Mouse (Mus musculus): ENCODE measurements at regions not wholly inside any gene's neighbourhood (a gene's known extent, or its start where the extent isn't known, plus 50 kb on each side); places are given as distances from the start of the nearest gene placed in this dataset.
A peak's percentile ranks its signal among the peaks of the same experiment; 100 is the strongest.

GRCm38 (mm10) chr7:37333451-37333850, 440.0 kb downstream of the Zfp536 start:
- Histone ChIP-seq H3K9me3 (ENCODE audit: low read length) (no peaks in the 10 kb centered on the region), H3K36me3 (ENCODE audit: insufficient read depth, low read length) (no peaks in the 10 kb centered on the region), H3K27me3 (ENCODE audit: insufficient read depth, low read length) (peaks cover 20% of the 10 kb centered on the region), H3K4me2 (replicated peaks; ENCODE audit: low read depth, low read length) (no peak overlapping the region), H3K4me1 (ENCODE audit: insufficient read depth, low read length) (peaks cover 33% of the 10 kb centered on the region), H3K4me3 (ENCODE audit: low read length) (no peak overlapping the region), H3K9ac (replicated peaks; ENCODE audit: low read length) (no peak overlapping the region), H3K27ac (ENCODE audit: low read length) (no peak overlapping the region)
- no peak for ATAC-seq (ENCODE audit: low FRiP score, low TSS enrichment)
- WGBS, result 43% methylated on average over 16 of the region's 16 CpGs

- Histone ChIP-seq H3K4me2 (replicated peaks; ENCODE audit: low read depth, low read length) (no peak overlapping the region), H3K36me3 (ENCODE audit: insufficient read depth, low read length) (no peaks in the 10 kb centered on the region), H3K27ac (ENCODE audit: low read length) (no peak overlapping the region), H3K9ac (replicated peaks; ENCODE audit: low read length) (no peak overlapping the region), H3K4me1 (ENCODE audit: insufficient read depth, low read length) (peaks cover 34% of the 10 kb centered on the region), H3K4me3 (ENCODE audit: low read length) (no peak overlapping the region), H3K9me3 (ENCODE audit: low read length) (no peaks in the 10 kb centered on the region), H3K27me3 (ENCODE audit: insufficient read depth, low read length) (peaks cover 28% of the 10 kb centered on the region)
- ATAC-seq (ENCODE audit: low FRiP score, low TSS enrichment), result no peak
- WGBS, result 70% methylated on average over 7 of the region's 7 CpGs
These were observed 438.2 kb downstream of the Zfp536 start for GRCm38 (mm10) chr7:37335212-37335611.

GRCm38 (mm10) chr7:37336171-37336850, 437.1 kb downstream of the Zfp536 start:
- H3K4me3 ChIP-seq (ENCODE audit: low read length), result peak overlapping the region; percentile 51
- H3K4me2 ChIP-seq (replicated peaks; ENCODE audit: low read depth, low read length), result peak overlapping the region; percentile 82
- H3K27ac ChIP-seq (ENCODE audit: low read length), result no peak overlapping the region
- ATAC-seq (ENCODE audit: low FRiP score, low TSS enrichment), result no peak
- H3K4me1 ChIP-seq (ENCODE audit: insufficient read depth, low read length), result peaks cover 34% of the 10 kb centered on the region
- no peaks in the 10 kb centered on the region for H3K36me3 ChIP-seq (ENCODE audit: insufficient read depth, low read length)
- WGBS, result 19% methylated on average over 12 of the region's 12 CpGs
- H3K9me3 ChIP-seq (ENCODE audit: low read length), result no peaks in the 10 kb centered on the region
- peak overlapping the region; percentile 60 for H3K9ac ChIP-seq (replicated peaks; ENCODE audit: low read length)
- peaks cover 32% of the 10 kb centered on the region for H3K27me3 ChIP-seq (ENCODE audit: insufficient read depth, low read length)

GRCm38 (mm10) chr7:37336851-37337531, 436.4 kb downstream of the Zfp536 start:
- Histone ChIP-seq H3K36me3 (ENCODE audit: insufficient read depth, low read length) (no peaks in the 10 kb centered on the region), H3K4me1 (ENCODE audit: insufficient read depth, low read length) (peaks cover 34% of the 10 kb centered on the region), H3K4me3 (ENCODE audit: low read length) (peak overlapping the region; percentile 51), H3K4me2 (replicated peaks; ENCODE audit: low read depth, low read length) (peak overlapping the region; percentile 82), H3K9ac (replicated peaks; ENCODE audit: low read length) (peak overlapping the region; percentile 60), H3K9me3 (ENCODE audit: low read length) (no peaks in the 10 kb centered on the region), H3K27me3 (ENCODE audit: insufficient read depth, low read length) (peaks cover 35% of the 10 kb centered on the region), H3K27ac (ENCODE audit: low read length) (no peak overlapping the region)
- ATAC-seq (ENCODE audit: low FRiP score, low TSS enrichment), result no peak
- 6% methylated on average over 28 of the region's 28 CpGs for WGBS

GRCm38 (mm10) chr7:37337616-37338015, 435.8 kb downstream of the Zfp536 start:
- ATAC-seq (ENCODE audit: low FRiP score, low TSS enrichment), result no peak
- Histone ChIP-seq H3K36me3 (ENCODE audit: insufficient read depth, low read length) (no peaks in the 10 kb centered on the region), H3K9me3 (ENCODE audit: low read length) (no peaks in the 10 kb centered on the region), H3K4me1 (ENCODE audit: insufficient read depth, low read length) (peaks cover 35% of the 10 kb centered on the region), H3K4me3 (ENCODE audit: low read length) (peak overlapping the region; percentile 51), H3K27ac (ENCODE audit: low read length) (no peak overlapping the region), H3K4me2 (replicated peaks; ENCODE audit: low read depth, low read length) (peak overlapping the region; percentile 82; the same call in 1 of the 2 replicates), H3K27me3 (ENCODE audit: insufficient read depth, low read length) (peaks cover 38% of the 10 kb centered on the region), H3K9ac (replicated peaks; ENCODE audit: low read length) (peak overlapping the region; percentile 60; the same call in 1 of the 2 replicates)
- 41% methylated on average over 11 of the region's 11 CpGs for WGBS

GRCm38 (mm10) chr7:37338067-37338501, 435.4 kb downstream of the Zfp536 start:
- H3K4me3 ChIP-seq (ENCODE audit: low read length), result peak overlapping the region; percentile 5; the same call in 1 of the 2 replicates
- WGBS, result 11% methylated on average over 11 of the region's 11 CpGs
- H3K36me3 ChIP-seq (ENCODE audit: insufficient read depth, low read length), result no peaks in the 10 kb centered on the region
- H3K9ac ChIP-seq (replicated peaks; ENCODE audit: low read length), result no peak overlapping the region
- peaks cover 41% of the 10 kb centered on the region for H3K27me3 ChIP-seq (ENCODE audit: insufficient read depth, low read length)
- peaks cover 40% of the 10 kb centered on the region for H3K4me1 ChIP-seq (ENCODE audit: insufficient read depth, low read length)
- no peaks in the 10 kb centered on the region for H3K9me3 ChIP-seq (ENCODE audit: low read length)
- no peak overlapping the region for H3K27ac ChIP-seq (ENCODE audit: low read length)
- no peak for ATAC-seq (ENCODE audit: low FRiP score, low TSS enrichment)
- peak overlapping the region; percentile 82; the same call in 1 of the 2 replicates for H3K4me2 ChIP-seq (replicated peaks; ENCODE audit: low read depth, low read length)

GRCm38 (mm10) chr7:37342613-37343012, 430.8 kb downstream of the Zfp536 start:
- peak overlapping the region; percentile 64 for H3K4me2 ChIP-seq (replicated peaks; ENCODE audit: low read depth, low read length)
- peaks cover 39% of the 10 kb centered on the region for H3K27me3 ChIP-seq (ENCODE audit: insufficient read depth, low read length)
- H3K9me3 ChIP-seq (ENCODE audit: low read length), result no peaks in the 10 kb centered on the region
- peaks cover 23% of the 10 kb centered on the region for H3K4me1 ChIP-seq (ENCODE audit: insufficient read depth, low read length)
- 15% methylated on average over 11 of the region's 11 CpGs for WGBS
- ATAC-seq (ENCODE audit: low FRiP score, low TSS enrichment), result no peak
- no peak overlapping the region for H3K27ac ChIP-seq (ENCODE audit: low read length)
- H3K4me3 ChIP-seq (ENCODE audit: low read length), result peak overlapping the region; percentile 38
- H3K36me3 ChIP-seq (ENCODE audit: insufficient read depth, low read length), result no peaks in the 10 kb centered on the region
- H3K9ac ChIP-seq (replicated peaks; ENCODE audit: low read length), result peak overlapping the region; percentile 42; the same call in 1 of the 2 replicates

GRCm38 (mm10) chr7:37343021-37343593, 430.3 kb downstream of the Zfp536 start:
- no peaks in the 10 kb centered on the region for H3K9me3 ChIP-seq (ENCODE audit: low read length)
- H3K4me1 ChIP-seq (ENCODE audit: insufficient read depth, low read length), result peaks cover 18% of the 10 kb centered on the region
- peak overlapping the region; percentile 38 for H3K4me3 ChIP-seq (ENCODE audit: low read length)
- H3K4me2 ChIP-seq (replicated peaks; ENCODE audit: low read depth, low read length), result peak overlapping the region; percentile 64
- H3K36me3 ChIP-seq (ENCODE audit: insufficient read depth, low read length), result no peaks in the 10 kb centered on the region
- peak overlapping the region; percentile 42; the same call in 1 of the 2 replicates for H3K9ac ChIP-seq (replicated peaks; ENCODE audit: low read length)
- peaks cover 34% of the 10 kb centered on the region for H3K27me3 ChIP-seq (ENCODE audit: insufficient read depth, low read length)
- H3K27ac ChIP-seq (ENCODE audit: low read length), result no peak overlapping the region
- 17% methylated on average over 23 of the region's 23 CpGs for WGBS
- ATAC-seq (ENCODE audit: low FRiP score, low TSS enrichment), result peak; percentile 34; the same call in 1 of the 2 replicates

- peak overlapping the region; percentile 38 for H3K4me3 ChIP-seq (ENCODE audit: low read length)
- peaks cover 28% of the 10 kb centered on the region for H3K27me3 ChIP-seq (ENCODE audit: insufficient read depth, low read length)
- H3K4me2 ChIP-seq (replicated peaks; ENCODE audit: low read depth, low read length), result peak overlapping the region; percentile 64
- peaks cover 13% of the 10 kb centered on the region for H3K4me1 ChIP-seq (ENCODE audit: insufficient read depth, low read length)
- no peaks in the 10 kb centered on the region for H3K36me3 ChIP-seq (ENCODE audit: insufficient read depth, low read length)
- 31% methylated on average over 18 of the region's 18 CpGs for WGBS
- ATAC-seq (ENCODE audit: low FRiP score, low TSS enrichment), result 0 out of 2 replicates have a peak, but pooled peaks have one; percentile 39
- H3K9me3 ChIP-seq (ENCODE audit: low read length), result no peaks in the 10 kb centered on the region
- H3K9ac ChIP-seq (replicated peaks; ENCODE audit: low read length), result no peak overlapping the region; the same call in 1 of the 2 replicates
- H3K27ac ChIP-seq (ENCODE audit: low read length), result no peak overlapping the region
These were observed 429.7 kb downstream of the Zfp536 start for GRCm38 (mm10) chr7:37343691-37344233.

Data from kidney, embryonic 16.5 days (tissue).